Mouse (Mus musculus) heart, embryonic 11.5 days (tissue): Measurements from ENCODE around the gene Cntn4. TPM values are rescaled to one million over a fixed set of nuclear protein-coding genes. Genes with fewer than 3 reads are reported as not detected.
"Not testable (repeated sequence)": the region's sequence is repeated elsewhere in the genome, so short reads cannot be mapped to it uniquely, and the experiment has no call there.

Experiments used
- ATAC-seq: fragments of 200-750 bp; cut with Nextera tagmentation; replicated peaks from 2 replicates; pipeline ENCODE4 v1.8.0; 2017; ENCODE audit warnings: moderate library complexity; ENCODE audit not compliant: insufficient number of reproducible peaks, low FRiP score, low TSS enrichment
- H3K27ac ChIP-seq: fragments of 300-500 bp; sonication (generic); 2 replicates; pipeline ENCODE4 v1.5.1; 2014; ENCODE audit warnings: mild to moderate bottlenecking, low read depth, low read length
- H3K27me3 ChIP-seq: fragments of 300-500 bp; sonication (generic); 2 replicates; pipeline ENCODE4 v1.6.1; 2014; ENCODE audit warnings: mild to moderate bottlenecking, low read length, mixed read lengths; ENCODE audit not compliant: control insufficient read depth, insufficient read depth
- H3K36me3 ChIP-seq: fragments of 300-500 bp; sonication (generic); 2 replicates; pipeline ENCODE4 v1.6.1; 2014; ENCODE audit warnings: mild to moderate bottlenecking, low read length, moderate library complexity, mixed read lengths; ENCODE audit not compliant: control insufficient read depth, insufficient read depth
- H3K4me1 ChIP-seq: fragments of 300-500 bp; sonication (generic); 2 replicates; pipeline ENCODE4 v1.6.1; 2014; ENCODE audit warnings: low read length; ENCODE audit not compliant: control insufficient read depth, insufficient read depth
- H3K4me2 ChIP-seq: fragments of 300-500 bp; sonication (generic); 2 replicates; pipeline ENCODE4 v1.6.1; 2014; ENCODE audit warnings: mild to moderate bottlenecking, moderate library complexity
- H3K4me3 ChIP-seq: fragments of 300-500 bp; sonication (generic); 2 replicates; pipeline ENCODE4 v1.5.1; 2014; ENCODE audit warnings: low read depth, low read length
- H3K9ac ChIP-seq: fragments of 300-500 bp; sonication (generic); 2 replicates; pipeline ENCODE4 v1.6.1; 2014; ENCODE audit warnings: mild to moderate bottlenecking, low read depth, low read length, moderate library complexity
- H3K9me3 ChIP-seq: fragments of 300-500 bp; sonication (generic); replicated peaks from 2 replicates; pipeline ENCODE4 v1.6.1; 2016; ENCODE audit warnings: low read length; ENCODE audit not compliant: control insufficient read depth
- WGBS: fragments of 180-500 bp; shearing (Covaris S2); extraction: QIAGEN DNeasy Blood & Tissue Kit; methylation state at CpG from one replicate; pipeline ENCODE4 v1.1.7; 2014; ENCODE audit not compliant: insufficient replicate concordance; 5-methylcytosine and 5-hydroxymethylcytosine counted together
- polyA plus RNA-seq: library from polyadenylated mRNA; unstranded; fragments of >200 nt; fragmentation: Nextera tagmentation; extraction: Ambion mirVana; gene quantifications from 2 replicates; pipeline ENCODE4 v1.2.1, GENCODE M21; 2014

Gene Cntn4
- polyA plus RNA-seq, 1 experiment from 2014 or later, result 1.8 TPM

GRCm38 (mm10) chr6:106350072-106350471, 672.6 kb downstream of the Cntn4 start:
- Histone ChIP-seq H3K4me2 (no peak overlapping the region), H3K4me3 (no peak overlapping the region), H3K4me1 (no peaks in the 10 kb centered on the region), H3K9me3 (no peaks in the 10 kb centered on the region), H3K27ac (no peak overlapping the region), H3K9ac (no peak overlapping the region), H3K27me3 (no peaks in the 10 kb centered on the region), H3K36me3 (no peaks in the 10 kb centered on the region)
- ATAC-seq, result no peak
- 56% methylated on average over 3 of the region's 3 CpGs for WGBS

GRCm38 (mm10) chr6:106351389-106351788, 673.9 kb downstream of the Cntn4 start:
- ATAC-seq, result no peak
- no peaks in the 10 kb centered on the region for H3K27me3 ChIP-seq
- no peak overlapping the region for H3K4me2 ChIP-seq
- H3K4me3 ChIP-seq, result no peak overlapping the region
- H3K27ac ChIP-seq, result no peak overlapping the region
- H3K9ac ChIP-seq, result no peak overlapping the region
- 81% methylated on average over 2 of the region's 2 CpGs for WGBS
- H3K4me1 ChIP-seq, result no peaks in the 10 kb centered on the region
- no peaks in the 10 kb centered on the region for H3K9me3 ChIP-seq
- no peaks in the 10 kb centered on the region for H3K36me3 ChIP-seq

DNA sequence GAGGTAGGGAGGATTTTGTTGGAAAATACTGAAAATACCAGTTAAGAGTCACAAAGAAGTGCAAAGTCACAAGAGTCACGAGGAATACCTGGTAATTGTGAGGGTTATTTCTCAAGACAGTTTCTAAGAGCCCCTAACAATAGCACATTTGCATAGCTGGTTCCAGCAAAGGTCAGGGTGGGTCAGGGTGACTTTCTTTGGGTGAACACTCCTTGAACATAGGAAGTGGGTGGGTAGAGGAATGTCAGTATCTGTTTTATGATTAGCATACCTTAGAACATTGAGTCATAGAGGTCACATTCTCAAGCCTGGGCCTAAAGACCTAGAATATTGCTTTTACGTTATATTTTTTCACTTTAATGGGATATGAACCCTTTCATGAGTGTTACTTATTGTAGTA, 681.3 kb downstream of the Cntn4 start:
- not testable (repeated sequence) for H3K4me1 ChIP-seq, H3K9me3 ChIP-seq, H3K4me3 ChIP-seq, H3K9ac ChIP-seq, ATAC-seq, H3K27me3 ChIP-seq, H3K27ac ChIP-seq, H3K4me2 ChIP-seq, H3K36me3 ChIP-seq
- 77% methylated on average over 2 of the region's 2 CpGs for WGBS

GRCm38 (mm10) chr6:106381288-106382025, 704.0 kb downstream of the Cntn4 start:
- H3K36me3 ChIP-seq, result no peaks in the 10 kb centered on the region
- H3K4me2 ChIP-seq, result no peak overlapping the region
- 70% methylated on average over 6 of the region's 6 CpGs for WGBS
- no peak overlapping the region for H3K9ac ChIP-seq
- H3K4me3 ChIP-seq, result no peak overlapping the region
- H3K27ac ChIP-seq, result no peak overlapping the region
- no peaks in the 10 kb centered on the region for H3K27me3 ChIP-seq
- no peaks in the 10 kb centered on the region for H3K4me1 ChIP-seq
- H3K9me3 ChIP-seq, result no peaks in the 10 kb centered on the region
- no peak for ATAC-seq

- ATAC-seq, result no peak
- H3K4me1 ChIP-seq, result no peaks in the 10 kb centered on the region
- WGBS, result 77% methylated on average over 2 of the region's 2 CpGs
Observed at GRCm38 (mm10) chr6:106387833-106388406, 710.5 kb downstream of the Cntn4 start.

GRCm38 (mm10) chr6:106408014-106408413, 730.6 kb downstream of the Cntn4 start:
- H3K27ac ChIP-seq, result no peak overlapping the region
- H3K4me1 ChIP-seq, result no peaks in the 10 kb centered on the region
- H3K4me3 ChIP-seq, result no peak overlapping the region
- H3K9me3 ChIP-seq, result no peaks in the 10 kb centered on the region
- H3K9ac ChIP-seq, result no peak overlapping the region
- H3K27me3 ChIP-seq, result no peaks in the 10 kb centered on the region
- ATAC-seq, result no peak
- 79% methylated on average over 3 of the region's 3 CpGs for WGBS
- H3K4me2 ChIP-seq, result no peak overlapping the region
- H3K36me3 ChIP-seq, result no peaks in the 10 kb centered on the region

More at GRCm38 (mm10) chr6:106387833-106388406, 710.5 kb downstream of the Cntn4 start:
- no peak overlapping the region for H3K9ac ChIP-seq
- H3K4me3 ChIP-seq, result no peak overlapping the region
- H3K9me3 ChIP-seq, result no peaks in the 10 kb centered on the region
- no peaks in the 10 kb centered on the region for H3K27me3 ChIP-seq
- H3K27ac ChIP-seq, result no peak overlapping the region
- no peak overlapping the region for H3K4me2 ChIP-seq
- H3K36me3 ChIP-seq, result no peaks in the 10 kb centered on the region

DNA sequence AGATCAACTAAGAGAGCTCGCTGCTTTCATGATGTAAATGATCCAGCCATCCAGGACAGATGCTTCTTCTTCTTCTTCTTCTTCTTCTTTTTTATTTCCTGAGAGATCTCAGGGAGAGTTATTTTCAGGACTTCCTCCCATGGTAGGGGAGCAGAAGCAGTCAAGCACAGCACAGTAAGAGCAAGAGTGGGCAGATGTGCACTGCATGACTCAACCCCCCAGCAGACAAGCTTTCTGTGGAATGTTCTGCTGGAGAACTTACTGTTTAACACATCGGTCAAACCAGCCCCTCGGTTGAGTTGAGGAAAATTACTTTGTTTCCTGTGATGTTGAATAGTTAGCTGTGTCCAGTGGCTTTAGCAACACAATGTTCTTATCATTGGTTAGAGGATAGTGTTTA, 731.2 kb downstream of the Cntn4 start:
- no peaks in the 10 kb centered on the region for H3K36me3 ChIP-seq
- H3K27me3 ChIP-seq, result no peaks in the 10 kb centered on the region
- no peak overlapping the region for H3K4me2 ChIP-seq
- ATAC-seq, result no peak
- H3K4me3 ChIP-seq, result no peak overlapping the region
- 69% methylated on average over 3 of the region's 3 CpGs for WGBS
- H3K4me1 ChIP-seq, result no peaks in the 10 kb centered on the region
- no peak overlapping the region for H3K9ac ChIP-seq
- no peaks in the 10 kb centered on the region for H3K9me3 ChIP-seq
- H3K27ac ChIP-seq, result no peak overlapping the region

DNA sequence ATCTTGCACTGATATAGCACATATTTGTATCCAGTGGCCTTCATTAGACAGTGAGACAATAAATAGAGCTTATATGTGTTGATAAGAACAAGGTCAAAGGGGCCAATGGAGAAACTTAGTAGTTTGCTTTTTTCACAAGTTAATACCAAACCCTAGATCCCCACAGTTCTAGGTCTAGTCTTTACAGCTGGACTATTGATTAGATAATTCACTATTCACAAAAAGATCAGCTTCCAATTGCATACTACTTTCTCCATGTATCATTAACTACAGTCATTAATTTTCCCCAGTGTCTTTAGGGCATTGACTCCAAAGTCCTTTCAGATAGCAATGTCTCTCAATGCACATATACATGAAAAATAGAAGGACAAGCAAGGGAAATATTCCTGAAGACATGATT, 745.5 kb downstream of the Cntn4 start:
- no peaks in the 10 kb centered on the region for H3K27me3 ChIP-seq
- no peak overlapping the region for H3K9ac ChIP-seq
- no peak for ATAC-seq
- no peak overlapping the region for H3K4me2 ChIP-seq
- H3K4me3 ChIP-seq, result no peak overlapping the region
- H3K36me3 ChIP-seq, result no peaks in the 10 kb centered on the region
- no peak overlapping the region for H3K27ac ChIP-seq
- no peaks in the 10 kb centered on the region for H3K4me1 ChIP-seq
- no peaks in the 10 kb centered on the region for H3K9me3 ChIP-seq

DNA sequence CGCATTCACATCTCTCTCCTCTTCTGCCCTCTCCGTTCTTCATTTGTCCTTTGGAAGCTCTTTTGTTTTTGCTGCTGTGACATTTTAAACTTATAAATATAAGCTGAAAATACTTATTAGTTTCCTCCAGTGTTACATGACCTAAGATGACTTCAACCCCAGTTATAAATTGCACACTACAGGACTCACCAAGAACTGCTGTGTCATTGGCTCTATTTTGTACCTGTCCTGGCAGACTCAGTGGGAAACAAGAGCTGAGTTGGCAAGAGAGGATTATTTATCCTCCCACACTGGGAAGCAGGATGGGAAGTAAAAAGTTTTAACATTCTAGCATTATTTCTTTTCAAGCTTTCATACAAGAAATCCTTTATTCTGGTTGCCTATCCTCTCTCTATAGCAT, 746.0 kb downstream of the Cntn4 start:
- no peaks in the 10 kb centered on the region for H3K4me1 ChIP-seq
- H3K9me3 ChIP-seq, result no peaks in the 10 kb centered on the region
- H3K27ac ChIP-seq, result no peak overlapping the region
- H3K9ac ChIP-seq, result no peak overlapping the region
- H3K27me3 ChIP-seq, result no peaks in the 10 kb centered on the region
- no peak overlapping the region for H3K4me2 ChIP-seq
- WGBS, result 86% methylated on average over 2 of the region's 2 CpGs
- H3K36me3 ChIP-seq, result no peaks in the 10 kb centered on the region
- ATAC-seq, result no peak
- no peak overlapping the region for H3K4me3 ChIP-seq
